Mouse (Mus musculus) adrenal gland, postnatal 10 days (tissue): ENCODE data around the gene G530012D18Rik. TPM values are rescaled to one million over a fixed set of nuclear protein-coding genes. Genes with fewer than 3 reads are reported as not detected.
"Not testable (repeated sequence)": the region's sequence is repeated elsewhere in the genome, so short reads cannot be mapped to it uniquely, and the experiment has no call there.

Experiments used
- DNase-seq: peaks from one replicate; pipeline ENCODE4 v3.0.0; 2021; ENCODE audit warnings: mixed read lengths
- total RNA-seq, 2 experiments: library from RNA; stranded (reverse); gene quantifications; 2 replicates each; pipeline ENCODE4 v1.2.3; 2021

G530012D18Rik gene
- total RNA-seq, 2 experiments from 2014 or later = not detected

- DNase-seq = not testable (repeated sequence)
Observed at GRCm38 (mm10) chr1:85617161-85617560, 41.7 kb downstream of the G530012D18Rik start.

- DNase-seq = not testable (repeated sequence)
Observed at GRCm38 (mm10) chr1:85618689-85619088, 43.2 kb downstream of the G530012D18Rik start.

Other genes starting within 250 kb of the G530012D18Rik start
- gene Sp110, start 23.1 kb downstream of the G530012D18Rik start, total RNA-seq = 1 to 10 TPM; 4.2 to 4.5 TPM
- 1 to 10 TPM; 4.5 to 4.6 TPM for gene Sp140, start 24.7 kb downstream of the G530012D18Rik start, total RNA-seq
- 10 to 100 TPM; 13.8 to 19.8 TPM for gene Sp100, start 74.3 kb downstream of the G530012D18Rik start, total RNA-seq
- gene A630001G21Rik, start 203.0 kb downstream of the G530012D18Rik start, total RNA-seq = 1 to 10 TPM; 1.5 to 2.4 TPM
- gene Cab39, start 217.8 kb downstream of the G530012D18Rik start, total RNA-seq = 100 to 1,000 TPM; 118 to 121 TPM